Mouse (Mus musculus) brain, embryonic 14.5 days (tissue): ENCODE results near the gene Vps37b.

Experiments used
- CTCF ChIP-seq: fragments of 200-500 bp; IDR thresholded peaks from 2 replicates; pipeline ENCODE4 v1.5.1; 2012; ENCODE audit warnings: inconsistent platforms, mild to moderate bottlenecking, moderate library complexity, borderline replicate concordance; ENCODE audit not compliant: insufficient read depth, insufficient read length; ENCODE audit errors: extremely low read depth
- POLR2A ChIP-seq: fragments of 200-500 bp; IDR thresholded peaks from 2 replicates; pipeline ENCODE4 v1.6.1; 2012; ENCODE audit warnings: mild to moderate bottlenecking, inconsistent platforms, borderline replicate concordance; ENCODE audit not compliant: poor library complexity, insufficient read depth, insufficient read length, severe bottlenecking; ENCODE audit errors: extremely low read depth

DNA sequence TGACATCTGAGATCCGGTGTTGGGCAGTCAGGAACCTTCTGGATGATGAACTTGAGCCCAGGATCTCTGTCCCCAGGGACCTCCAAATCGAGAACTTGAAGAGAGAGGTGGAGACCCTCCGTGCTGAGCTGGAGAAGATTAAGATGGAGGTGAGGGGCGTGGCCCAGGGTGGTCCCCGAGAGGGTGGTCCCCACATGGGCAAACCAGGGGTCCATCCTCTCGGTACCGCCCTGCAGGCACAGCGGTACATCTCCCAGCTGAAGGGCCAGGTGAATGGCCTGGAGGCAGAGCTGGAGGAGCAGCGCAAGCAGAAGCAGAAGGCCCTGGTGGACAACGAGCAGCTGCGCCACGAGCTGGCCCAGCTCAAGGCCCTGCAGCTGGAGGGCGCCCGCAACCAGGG, 35.4 kb downstream of the Vps37b start:
- no peak for TF ChIP-seq CTCF
- TF ChIP-seq POLR2A: no peak
